Mouse (Mus musculus) regulatory T cell (primary cell): ENCODE data around the gene Crtac1.

Source experiments
- in situ Hi-C: fragments of 300-600 bp; cut with MboI, MseI; formaldehyde crosslinking; loops from one replicate; pipeline ENCODE4 v1.15.1; 2025; ENCODE audit warnings: high pct_unique_total_duplicates

Crtac1 gene

DNA sequence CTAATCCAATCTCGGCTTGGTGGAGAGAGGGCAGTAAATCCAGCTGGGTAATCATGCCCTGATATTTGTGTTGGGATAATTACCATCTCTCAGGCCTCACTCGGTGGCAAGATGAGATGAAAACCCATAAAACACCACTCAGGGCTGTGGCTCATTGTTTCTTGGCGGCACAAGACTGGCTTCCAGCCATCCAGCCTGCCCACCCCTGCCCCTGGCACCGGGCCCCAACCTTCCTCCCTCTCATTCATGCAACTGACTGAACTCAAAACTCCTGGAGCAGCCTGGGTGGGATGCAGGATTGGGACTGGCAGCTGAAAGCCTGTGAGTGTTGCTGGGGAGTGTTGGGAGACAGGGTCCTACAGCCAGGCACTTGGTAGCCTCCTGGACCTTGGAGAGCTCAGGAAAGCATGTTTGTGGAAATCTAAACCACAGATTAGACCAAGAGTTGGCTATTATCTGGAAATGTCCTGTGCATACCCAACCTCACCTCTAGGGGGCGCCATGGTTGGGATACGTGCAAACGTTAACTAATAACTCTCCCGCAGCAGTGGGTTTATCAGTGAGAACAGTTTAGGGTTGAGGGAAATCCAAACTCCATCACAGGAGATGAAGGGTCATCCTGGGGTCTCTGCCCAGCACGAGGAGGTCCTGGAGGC lies 99.4 kb downstream of the Crtac1 start:
- in situ Hi-C loops, result no loop called here

DNA sequence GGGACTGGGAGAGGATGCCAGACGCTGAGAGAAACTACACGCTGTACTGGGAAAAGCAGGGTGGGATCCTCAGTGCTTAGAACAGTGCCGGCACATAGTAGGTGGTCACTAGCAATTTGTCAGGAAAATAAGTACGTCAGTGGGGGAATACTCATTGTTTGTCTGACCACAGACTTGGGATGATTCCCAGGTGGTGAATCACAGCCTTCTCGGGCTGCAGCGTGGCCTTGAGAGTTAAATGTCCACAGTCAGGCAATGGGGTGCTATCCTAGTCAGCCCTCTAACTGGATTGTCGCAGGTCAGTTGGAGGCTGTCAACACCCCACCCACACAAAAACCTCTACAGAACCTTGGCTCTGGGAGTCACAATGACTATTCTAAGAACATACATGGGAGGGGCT lies 100.1 kb downstream of the Crtac1 start:
- in situ Hi-C loops, result no loop called here

DNA sequence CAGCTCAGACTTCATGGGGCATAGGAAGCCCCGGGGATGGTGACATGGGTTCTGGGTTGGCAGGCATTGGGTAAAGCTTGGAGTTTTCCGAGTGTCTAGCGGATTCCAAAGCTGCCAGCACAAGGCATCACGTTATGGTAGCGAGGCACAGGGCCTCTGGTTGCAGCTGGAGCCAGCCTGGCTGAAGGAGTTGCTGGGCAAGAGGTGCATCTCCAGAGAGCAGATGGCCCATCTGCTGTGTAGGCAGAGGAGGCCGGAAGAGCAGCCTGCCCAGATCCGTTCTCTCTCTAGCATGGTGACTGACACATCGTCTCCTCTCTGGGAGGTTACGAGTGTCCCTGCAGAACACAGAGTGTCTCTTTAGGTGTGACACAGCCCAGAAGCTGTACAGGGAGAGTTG lies 103.4 kb downstream of the Crtac1 start:
- in situ Hi-C loops, result no loop called here

DNA sequence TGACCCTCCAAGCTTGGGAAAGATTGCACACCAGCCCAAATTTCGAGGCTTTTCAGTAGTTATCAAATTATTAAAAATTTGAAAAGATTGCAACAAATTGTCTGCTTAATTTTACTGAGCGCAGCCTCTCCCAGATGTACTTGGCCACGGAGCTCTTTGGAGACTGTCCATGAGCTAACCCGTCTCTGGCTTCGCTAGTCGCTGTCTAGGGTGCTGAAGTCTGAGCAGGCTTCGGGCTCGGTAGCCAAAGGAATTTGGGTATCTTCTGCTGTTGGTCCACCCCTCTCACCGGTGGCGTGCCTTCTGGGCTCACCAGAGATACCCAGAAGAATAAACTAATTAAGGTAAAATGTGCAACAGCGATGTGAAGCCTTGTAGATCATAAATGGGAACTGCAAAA lies 105.7 kb downstream of the Crtac1 start:
- in situ Hi-C loops, result no loop called here

DNA sequence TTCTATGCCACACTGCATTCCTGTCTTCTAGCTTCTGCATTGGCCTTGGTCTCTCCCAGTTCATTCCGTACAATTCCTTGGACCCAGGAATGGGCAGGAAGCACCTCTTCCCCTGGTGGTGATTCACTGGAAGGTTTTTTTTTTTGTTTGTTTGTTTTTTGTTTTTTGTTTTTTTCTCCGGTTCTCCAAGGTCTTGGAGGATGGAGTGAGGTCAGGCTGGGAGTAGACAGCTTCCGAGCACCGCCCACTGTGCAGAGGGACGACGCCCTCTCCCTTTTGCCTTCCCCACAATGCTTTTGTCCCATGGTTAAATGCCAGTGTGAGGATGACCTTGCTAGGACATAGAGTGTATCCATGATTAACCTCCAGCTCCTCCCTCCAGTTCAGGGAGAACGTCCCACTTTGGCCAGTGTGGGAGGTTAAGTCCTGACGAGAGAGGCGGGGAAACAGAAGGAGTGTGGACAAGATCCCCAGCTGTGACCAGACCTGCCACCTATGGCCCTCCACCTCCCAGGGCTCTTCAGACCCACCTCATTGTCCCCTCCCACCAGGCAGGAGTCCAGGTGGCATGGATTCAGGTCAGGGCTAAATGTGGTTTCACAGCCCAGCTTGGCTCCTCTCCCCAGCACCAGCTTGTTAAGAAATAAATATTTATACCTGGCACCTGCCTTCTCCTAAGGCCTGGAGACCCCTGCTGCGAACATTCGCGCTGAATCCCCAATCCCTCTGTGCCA lies 109.1 kb downstream of the Crtac1 start:
- in situ Hi-C loops, result no loop called here

DNA sequence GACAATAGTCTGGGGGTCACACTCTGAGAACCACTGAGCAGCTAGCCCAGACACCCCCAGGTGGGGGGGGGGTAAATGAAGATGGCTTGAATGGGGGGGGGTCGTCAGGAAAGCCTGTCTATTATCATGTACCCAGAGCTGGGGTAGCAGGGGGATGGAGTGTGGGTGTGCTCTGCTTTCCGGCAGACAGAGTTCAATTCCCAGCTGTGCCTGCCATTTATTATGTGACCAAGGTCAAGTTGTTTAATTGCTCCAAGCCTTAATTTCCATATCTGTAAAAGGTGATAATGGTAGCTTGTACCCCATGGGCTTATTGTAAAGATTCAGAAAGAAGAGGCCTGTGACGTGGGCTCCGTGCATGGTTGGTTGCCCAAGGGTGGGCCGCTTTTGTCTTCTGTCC lies 109.6 kb downstream of the Crtac1 start:
- in situ Hi-C loops, result no loop called here

DNA sequence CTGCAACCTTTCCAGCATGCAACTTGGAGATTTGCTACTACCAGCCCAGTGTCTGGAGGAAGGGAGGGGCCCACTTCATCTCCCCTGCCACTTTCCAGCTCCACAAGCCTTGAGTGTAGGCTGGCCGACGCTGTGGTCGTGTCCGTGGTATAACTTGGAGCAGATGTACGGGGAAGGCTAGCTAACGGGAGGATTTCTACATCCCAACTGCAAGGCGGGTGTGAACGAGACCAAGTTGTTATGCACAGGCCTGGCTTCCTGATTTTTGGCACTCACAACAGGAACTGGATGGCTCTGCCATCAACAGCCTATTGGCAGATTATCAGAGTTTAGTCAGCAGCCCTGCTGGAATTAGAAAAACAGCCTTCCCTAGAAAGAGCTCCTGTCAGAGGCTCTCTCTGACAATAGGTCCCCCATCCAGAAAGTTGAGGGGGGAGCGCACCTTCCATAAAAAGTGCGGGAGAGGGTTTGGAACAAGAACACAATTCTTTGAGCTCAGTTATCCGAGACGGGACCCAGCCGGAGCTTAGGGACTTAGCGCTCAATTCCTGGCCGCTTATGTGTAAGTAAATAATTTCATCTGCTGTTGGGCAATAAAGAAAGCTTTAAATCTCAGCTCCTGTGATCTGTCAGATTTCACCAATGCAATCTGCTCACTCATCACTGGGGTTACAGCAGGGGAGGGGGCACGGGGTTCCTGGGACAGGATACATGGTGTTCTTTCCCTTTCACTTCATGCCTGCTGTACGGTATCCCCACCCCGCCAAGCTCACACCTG lies 113.7 kb downstream of the Crtac1 start:
- in situ Hi-C loops, result no loop called here

DNA sequence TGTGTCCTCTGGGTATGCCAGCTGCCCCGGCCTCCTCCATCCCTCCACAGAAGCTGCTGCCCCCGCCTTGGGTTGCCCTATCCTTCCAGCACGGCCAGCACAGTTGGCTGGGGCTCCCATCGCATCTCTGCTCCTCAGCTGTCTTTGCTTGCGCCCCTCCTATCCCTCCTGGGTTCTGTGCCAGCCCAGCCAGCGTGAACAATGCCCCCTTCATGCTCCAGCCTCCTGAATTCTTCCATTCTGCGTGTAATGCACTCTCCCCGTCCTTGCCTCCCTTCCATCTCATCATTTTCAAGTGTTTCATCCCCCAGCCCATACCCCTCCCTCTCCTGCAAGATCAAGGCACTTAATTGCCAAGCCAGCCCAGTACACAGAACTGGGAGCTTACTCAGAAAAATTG lies 114.6 kb downstream of the Crtac1 start:
- in situ Hi-C loops, result no loop called here

DNA sequence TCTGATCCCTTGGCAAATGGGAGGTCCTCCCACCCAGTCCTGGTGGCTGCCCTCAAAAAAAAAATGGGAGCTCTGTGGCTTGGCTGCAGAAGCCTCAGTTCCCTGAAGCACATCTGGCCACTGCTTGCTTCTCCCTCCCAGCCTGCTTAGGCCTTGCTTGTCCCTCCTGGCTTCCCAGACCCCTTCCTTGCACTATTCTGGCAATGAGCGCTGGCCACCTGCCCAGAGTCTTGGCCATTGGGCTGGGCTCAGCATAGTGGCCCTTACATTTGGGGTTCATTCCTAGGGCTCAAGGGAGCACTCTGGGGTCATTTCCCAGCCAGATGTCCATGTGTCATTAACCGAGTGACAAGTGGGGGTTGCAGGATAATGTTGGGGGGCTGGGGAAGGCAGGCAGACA lies 115.1 kb downstream of the Crtac1 start:
- in situ Hi-C loops, result no loop called here

DNA sequence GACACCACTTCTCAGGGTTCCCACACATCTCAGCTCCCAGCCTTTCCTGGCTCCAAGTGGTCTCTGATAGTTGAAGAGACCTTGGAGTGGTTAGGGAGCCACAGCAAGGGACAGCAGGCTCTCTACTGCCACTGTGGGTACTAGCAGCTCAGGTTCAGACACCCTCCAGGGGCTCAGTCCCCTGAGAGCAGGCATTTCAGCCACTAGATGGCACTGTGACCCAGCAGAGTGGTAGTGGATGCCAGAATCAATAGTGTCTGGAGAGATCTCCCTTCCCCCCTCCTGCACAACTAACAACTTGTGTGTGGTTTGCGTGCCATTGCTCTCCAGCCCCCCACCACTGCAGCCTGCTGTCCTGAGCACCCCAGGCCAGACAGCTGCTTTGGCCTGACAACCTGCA lies 115.7 kb downstream of the Crtac1 start:
- in situ Hi-C loops, result no loop called here

DNA sequence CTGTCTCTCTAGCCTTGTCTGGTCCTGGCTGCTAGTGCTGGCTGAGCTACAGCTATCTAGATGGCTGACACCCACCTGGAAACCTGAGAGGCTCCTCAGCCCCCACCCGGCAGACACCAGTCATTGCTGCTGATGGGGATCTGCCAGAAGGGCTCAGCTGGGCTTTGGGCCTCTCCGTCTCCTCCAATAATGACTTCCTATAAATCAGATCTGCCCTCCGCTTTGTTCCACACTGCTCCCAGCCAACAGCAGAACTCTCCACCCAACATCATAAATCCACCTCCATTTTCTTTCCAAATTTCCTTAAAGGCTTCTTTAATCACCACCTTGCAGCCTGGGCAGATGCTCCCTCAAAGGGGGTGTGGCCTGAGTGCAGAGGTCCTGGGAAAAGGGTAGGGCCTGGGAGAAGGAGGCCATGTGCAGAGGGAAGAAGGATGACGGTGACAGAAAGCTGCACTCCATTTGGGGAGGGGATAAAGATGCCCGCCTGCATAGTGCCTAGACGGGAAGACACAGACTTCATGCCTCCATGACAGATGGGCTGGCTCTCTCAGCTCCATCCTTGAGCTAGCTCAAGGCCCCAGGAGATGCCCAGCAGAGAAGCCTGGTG lies 116.4 kb downstream of the Crtac1 start:
- in situ Hi-C loops, result no loop called here

DNA sequence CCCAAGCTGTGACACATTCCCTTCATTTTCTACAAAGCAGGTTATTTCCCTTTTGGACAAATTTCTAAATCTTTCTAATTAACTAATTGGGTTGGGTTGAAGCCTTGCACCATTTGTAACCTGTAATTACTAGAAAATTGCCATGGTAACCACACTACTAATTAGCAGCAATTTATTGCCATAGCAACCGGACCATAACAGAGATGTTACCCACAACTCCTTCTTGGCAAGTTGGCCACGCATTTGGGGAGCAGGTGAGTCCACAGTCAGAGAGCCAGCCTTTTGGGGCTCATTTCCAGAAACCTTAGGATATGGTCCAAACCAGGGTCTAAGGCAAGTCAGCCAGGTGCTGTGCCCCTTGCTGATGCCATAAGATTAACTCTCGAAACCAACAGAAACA lies 119.4 kb downstream of the Crtac1 start:
- in situ Hi-C loops, result no loop called here

DNA sequence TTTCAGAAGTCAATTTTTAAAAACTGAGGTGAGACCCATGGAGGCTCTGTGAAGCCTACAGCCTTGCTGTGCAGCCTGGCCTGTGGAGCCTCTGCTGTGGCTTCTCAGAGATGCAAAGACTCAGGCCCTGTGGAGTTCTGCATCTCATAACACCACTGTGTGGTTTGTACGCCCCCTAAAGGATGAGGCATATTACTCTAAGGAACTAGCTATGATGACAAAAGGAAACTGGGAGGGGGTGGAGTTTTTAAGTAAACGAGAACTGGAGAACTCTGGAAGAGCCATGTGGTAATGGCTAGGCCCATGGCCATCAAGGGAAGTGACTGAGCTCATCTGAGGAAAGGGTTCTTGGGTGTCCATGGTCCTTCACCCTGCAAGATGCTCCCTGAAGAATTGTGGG lies 120.3 kb downstream of the Crtac1 start:
- in situ Hi-C loops, result no loop called here

DNA sequence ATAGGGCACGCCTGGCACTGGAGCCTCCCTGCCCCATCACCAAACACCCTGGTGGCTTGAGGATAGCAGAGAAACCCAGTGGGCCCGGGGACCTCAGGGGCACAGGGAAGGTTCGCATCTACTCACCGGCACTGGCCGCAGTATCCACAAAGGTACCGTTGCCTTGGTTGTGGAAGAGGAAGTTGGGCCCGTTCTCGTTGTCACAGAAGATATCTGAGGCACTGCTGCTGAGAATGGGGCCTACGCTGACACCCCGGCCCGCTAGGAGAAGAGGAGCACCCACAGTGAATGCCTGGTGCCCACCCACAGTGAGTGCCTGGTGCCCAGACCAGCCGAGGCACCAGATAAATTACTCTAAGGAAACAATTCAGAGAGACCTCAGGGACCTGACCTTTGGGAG lies 122.7 kb downstream of the Crtac1 start:
- in situ Hi-C loops, result no loop called here

DNA sequence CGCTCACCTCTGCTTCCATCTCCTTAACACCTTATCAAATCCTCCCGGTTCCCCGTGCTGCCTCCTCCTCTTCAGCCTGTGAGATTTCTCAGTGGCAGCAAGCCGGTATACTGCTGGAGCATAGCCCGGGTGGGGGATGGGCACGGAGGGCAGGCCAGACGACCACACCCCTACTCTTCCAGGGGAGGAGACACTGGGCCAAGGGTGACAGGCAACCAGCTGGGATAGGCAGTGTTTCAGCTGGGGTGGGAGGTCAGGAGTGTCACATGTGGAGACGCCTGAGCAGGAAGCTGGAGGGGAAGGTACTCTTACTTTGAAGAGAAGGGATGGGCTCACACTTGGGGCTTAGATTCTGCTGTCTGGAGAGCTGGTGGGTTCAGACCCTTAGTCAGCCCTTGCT lies 124.6 kb downstream of the Crtac1 start:
- in situ Hi-C loops, result no loop called here

DNA sequence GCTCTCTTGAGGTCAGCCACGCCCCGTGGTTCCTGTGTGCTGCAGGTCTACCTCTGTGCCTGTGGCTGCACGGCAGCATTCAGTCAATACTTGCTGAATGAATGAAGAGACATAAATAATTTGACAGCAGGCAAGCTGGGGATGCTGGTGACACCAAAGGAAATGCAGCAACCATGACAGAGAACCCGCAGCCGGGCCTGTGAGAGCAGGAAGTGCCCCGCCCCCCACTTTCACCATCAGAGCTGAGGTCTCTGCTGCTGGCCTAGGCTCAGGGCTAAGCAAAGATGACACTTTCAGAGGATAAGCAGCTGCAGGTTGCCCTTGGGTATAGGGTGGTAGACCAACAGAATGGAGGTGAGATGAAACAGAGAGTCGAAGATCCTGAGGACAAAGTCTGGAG lies 125.4 kb downstream of the Crtac1 start:
- in situ Hi-C loops, result no loop called here

DNA sequence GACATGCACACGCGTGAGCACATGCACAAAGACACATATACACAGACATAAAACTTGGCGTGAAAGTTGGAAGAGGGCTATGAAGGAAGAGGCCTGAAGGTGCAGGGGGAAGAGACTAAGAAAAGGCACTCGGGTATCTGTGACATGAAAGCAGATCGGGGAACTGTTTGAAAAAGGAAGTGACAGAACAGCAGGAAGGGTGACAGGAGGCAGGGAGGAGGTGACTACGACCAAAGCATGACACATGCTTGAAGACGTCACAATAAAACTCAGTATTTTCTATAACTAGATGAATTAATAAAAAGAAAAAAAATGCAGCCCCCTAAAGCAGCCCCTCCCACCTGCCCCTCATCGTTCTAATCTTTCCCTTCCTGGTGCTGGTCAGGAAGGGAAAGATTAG lies 125.8 kb downstream of the Crtac1 start:
- in situ Hi-C loops, result no loop called here

DNA sequence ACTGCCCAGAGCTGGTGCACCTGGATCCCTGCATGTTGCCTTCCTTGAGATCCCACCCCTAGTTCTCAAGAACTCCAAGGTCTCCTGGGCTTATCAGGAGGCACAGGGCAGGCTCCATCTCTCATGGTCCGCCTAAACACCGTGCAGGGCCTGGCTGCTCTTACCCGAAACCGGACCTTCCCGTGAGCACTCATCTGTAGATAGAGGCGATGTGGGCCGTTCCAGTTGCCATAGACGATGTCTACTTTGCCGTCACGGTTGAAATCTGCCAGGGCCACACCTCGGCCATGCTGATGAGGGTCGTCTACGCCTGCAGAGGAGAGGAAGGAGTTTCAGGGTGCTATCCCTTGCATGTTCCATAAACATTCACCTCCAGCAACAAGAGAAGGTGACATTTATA lies 127.1 kb downstream of the Crtac1 start:
- in situ Hi-C loops, result no loop called here

DNA sequence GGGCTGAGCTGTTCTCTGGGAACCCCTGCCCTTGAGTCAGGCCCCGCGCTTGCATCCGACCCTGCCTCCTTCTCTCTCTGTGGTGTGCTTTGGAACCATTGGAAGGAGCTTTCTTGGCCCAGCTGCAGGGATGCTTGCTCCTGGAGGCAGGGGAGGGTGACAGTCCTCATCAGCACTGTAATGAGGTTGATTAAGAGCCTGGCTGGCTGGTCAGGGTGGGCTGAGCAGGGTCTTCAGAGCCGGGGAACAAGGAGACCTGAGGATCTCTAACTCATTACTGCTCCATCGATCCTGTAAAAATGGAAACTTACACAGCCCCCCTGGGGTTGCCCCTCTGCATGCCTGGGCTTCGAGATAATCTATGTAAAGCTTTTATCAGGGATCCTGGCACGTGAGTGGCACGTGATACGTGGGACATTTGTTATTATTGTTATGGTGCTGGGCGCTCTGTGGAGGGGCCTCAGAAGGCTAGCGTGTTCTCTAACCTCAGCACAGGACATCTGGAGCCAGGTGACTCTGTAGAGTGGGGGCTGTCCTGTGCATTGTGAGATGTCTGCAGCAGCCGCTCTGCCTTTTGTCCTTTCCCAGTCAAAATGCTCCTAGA lies 128.3 kb downstream of the Crtac1 start:
- in situ Hi-C loops, result no loop called here

DNA sequence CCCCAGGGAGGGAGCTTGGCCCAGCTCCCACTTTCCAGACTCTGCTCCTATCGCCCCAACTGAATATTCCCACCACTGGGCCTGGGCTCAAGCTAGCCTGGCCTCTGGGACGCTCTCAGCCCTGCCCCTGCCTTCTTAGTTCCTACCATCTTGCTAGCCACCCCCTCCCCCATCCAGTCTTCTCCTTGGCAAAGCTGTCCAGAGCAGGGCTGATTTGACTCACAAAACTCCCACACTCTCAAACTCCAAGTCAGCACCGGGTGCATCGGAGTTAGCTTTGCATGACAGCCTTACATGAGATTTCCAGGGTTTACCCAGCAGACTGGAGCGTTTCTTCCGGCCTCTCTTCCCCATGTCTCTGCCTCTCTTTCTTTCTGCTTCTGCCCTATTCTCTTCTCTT lies 138.4 kb downstream of the Crtac1 start:
- in situ Hi-C loops, result no loop called here

DNA sequence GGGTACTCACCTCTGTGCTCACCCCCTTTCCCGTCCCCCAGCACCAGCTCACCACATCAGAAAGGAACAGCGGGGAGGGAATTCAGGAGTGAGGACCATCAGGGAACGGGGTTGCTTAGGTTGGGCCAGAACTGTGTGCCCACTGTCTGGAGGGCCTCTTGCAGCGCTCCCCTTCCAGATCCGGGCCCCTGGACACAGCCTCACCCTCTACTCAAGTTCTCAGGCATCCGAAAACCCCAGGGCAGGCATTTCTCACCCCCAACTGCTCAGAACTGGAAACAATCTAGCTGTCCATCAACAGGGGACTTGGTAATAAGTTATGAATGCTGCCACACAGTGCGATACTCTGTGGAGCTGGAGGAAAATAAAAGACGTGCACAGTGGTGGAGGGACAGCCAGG lies 139.5 kb downstream of the Crtac1 start:
- in situ Hi-C loops, result no loop called here
